Mouse (Mus musculus) neural tube, embryonic 11.5 days (tissue): Measurements from ENCODE around the gene Suclg2. TPM values are rescaled to one million over a fixed set of nuclear protein-coding genes. Genes with fewer than 3 reads are reported as not detected.
A peak's percentile ranks its signal among the peaks of the same experiment; 100 is the strongest.

ENCODE experiments used
- ATAC-seq: fragments of 200-750 bp; cut with Nextera tagmentation; 2 replicates; pipeline ENCODE4 v1.8.0; 2017; ENCODE audit warnings: moderate number of reproducible peaks, mild to moderate bottlenecking, moderate TSS enrichment, moderate library complexity; ENCODE audit not compliant: insufficient read depth, low FRiP score, low TSS enrichment
- DNase-seq: peaks from one replicate; pipeline ENCODE4 v3.0.0-alpha.2; 2015; ENCODE audit warnings: low spot score
- H3K27ac ChIP-seq: fragments of 300-500 bp; sonication (generic); 2 replicates; pipeline ENCODE4 v1.5.1; 2014; ENCODE audit warnings: low read depth, mild to moderate bottlenecking, low read length
- H3K27me3 ChIP-seq: fragments of 300-500 bp; sonication (generic); 2 replicates; pipeline ENCODE4 v1.6.1; 2014; ENCODE audit warnings: mild to moderate bottlenecking, low read length, mixed read lengths; ENCODE audit not compliant: control insufficient read depth, insufficient read depth
- H3K36me3 ChIP-seq: fragments of 300-500 bp; sonication (generic); 2 replicates; pipeline ENCODE4 v1.6.1; 2014; ENCODE audit warnings: mild to moderate bottlenecking, low read length, moderate library complexity, mixed read lengths; ENCODE audit not compliant: control insufficient read depth, insufficient read depth
- H3K4me1 ChIP-seq: fragments of 300-500 bp; sonication (generic); 2 replicates; pipeline ENCODE4 v1.6.1; 2014; ENCODE audit warnings: low read length, mixed read lengths; ENCODE audit not compliant: control insufficient read depth, insufficient read depth
- H3K4me2 ChIP-seq: fragments of 300-500 bp; sonication (generic); 2 replicates; pipeline ENCODE4 v1.6.1; 2014; ENCODE audit warnings: low read depth, mild to moderate bottlenecking, moderate library complexity
- H3K4me3 ChIP-seq: fragments of 300-500 bp; sonication (generic); 2 replicates; pipeline ENCODE4 v1.5.1; 2014; ENCODE audit warnings: low read depth, low read length
- H3K9ac ChIP-seq: fragments of 300-500 bp; sonication (generic); 2 replicates; pipeline ENCODE4 v1.6.1; 2014; ENCODE audit warnings: mild to moderate bottlenecking, low read length
- H3K9me3 ChIP-seq: fragments of 300-500 bp; sonication (generic); 2 replicates; pipeline ENCODE4 v1.6.1; 2016; ENCODE audit warnings: low read length; ENCODE audit not compliant: control insufficient read depth
- WGBS: fragments of 180-500 bp; shearing (Covaris S2); extraction: QIAGEN DNeasy Blood & Tissue Kit; methylation state at CpG from one replicate; pipeline ENCODE4 v1.1.7; 2014; 5-methylcytosine and 5-hydroxymethylcytosine counted together
- polyA plus RNA-seq: library from polyadenylated mRNA; unstranded; fragments of >200 nt; fragmentation: Nextera tagmentation; extraction: Ambion mirVana; gene quantifications from 2 replicates; pipeline ENCODE4 v1.2.1, GENCODE M21; 2014

The Suclg2 gene
- polyA plus RNA-seq = 41.7 and 44.1 TPM in 2 replicates

DNA sequence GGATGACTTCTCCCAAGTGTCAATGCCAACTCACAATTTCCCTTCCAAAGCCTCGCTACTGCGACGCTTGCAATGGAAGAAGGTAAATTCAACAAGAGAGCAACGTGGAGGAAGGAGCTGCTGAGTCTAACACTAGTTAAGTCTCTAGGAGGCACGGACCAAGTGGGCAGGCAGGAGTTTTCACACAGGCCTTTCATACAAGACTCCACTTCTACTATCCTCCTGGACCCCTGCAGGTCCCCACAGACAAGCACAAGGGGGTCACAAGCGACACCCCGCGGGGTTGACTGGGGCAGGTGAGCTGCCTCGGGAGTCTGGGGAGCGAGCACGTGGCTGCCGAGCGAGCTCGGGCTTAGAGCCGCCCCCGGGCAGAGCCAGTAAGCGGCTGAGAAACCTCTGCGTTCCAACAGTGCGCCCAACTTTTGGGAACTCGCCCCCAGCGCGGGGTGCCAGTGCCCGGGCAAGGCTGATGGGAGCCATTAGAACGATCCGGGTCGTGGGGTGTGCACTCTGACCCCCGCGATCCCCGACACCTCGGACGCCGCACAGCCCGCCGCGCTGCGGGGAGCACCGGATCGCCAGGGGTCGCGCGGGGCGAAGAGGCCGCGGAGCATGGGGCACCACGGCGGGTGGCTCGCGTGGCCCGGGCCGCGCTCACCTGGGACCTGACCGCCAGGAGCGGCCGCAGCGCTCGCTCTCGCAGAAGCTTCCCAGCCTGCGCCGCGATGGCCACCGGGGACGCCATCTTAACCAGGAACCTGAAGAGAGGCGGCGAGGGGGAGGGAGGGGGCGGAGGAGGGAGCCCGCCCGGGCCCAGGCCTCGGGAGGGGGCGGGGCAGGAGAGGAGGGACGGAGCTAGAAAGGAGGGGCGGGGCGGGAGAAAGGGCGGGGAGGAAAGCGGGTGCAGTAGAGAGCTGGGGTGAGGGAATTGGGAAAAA is at the start of gene Suclg2:
Gene Suclg2 (minus strand): TSS at position 770 of the 938 bp plus-strand sequence.
- H3K9ac ChIP-seq = peak within 1 kb of the TSS; percentile 92
- no peaks in the 10 kb centered on the region for H3K36me3 ChIP-seq
- H3K27ac ChIP-seq = no peak within 1 kb of the TSS
- H3K4me2 ChIP-seq = peak within 1 kb of the TSS; percentile 92
- H3K9me3 ChIP-seq = no peaks in the 10 kb centered on the region
- no peaks in the 10 kb centered on the region for H3K27me3 ChIP-seq
- 0 out of 2 replicates have a peak, but pooled peaks cover 2% of the 10 kb centered on the region for H3K4me1 ChIP-seq
- ATAC-seq (peak; percentile 91), DNase-seq (peak; percentile 91)
- under 1% methylated on average over 55 of the region's 74 CpGs for WGBS
- peak within 1 kb of the TSS; percentile 82 for H3K4me3 ChIP-seq

DNA sequence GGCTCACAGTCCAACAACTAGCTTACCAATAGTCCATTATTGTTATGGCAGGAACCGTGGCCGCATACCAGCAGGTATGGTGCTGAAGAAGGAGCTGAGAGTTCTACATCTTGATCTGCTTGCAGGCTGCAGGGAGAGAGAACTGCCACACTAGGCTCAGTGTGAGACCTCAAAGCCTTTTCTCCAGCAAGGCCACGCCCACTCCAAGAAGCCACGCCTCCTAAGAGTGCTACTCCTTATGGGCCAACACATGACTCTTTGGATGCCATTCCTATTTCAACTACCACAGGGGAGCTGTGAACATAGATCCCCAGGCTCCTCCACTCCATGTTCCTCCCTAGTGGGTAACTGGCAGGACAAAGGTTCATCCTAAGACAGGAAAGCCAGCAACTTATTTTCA is 48.0 kb upstream of the Suclg2 start:
- Histone ChIP-seq H3K36me3 (no peaks in the 10 kb centered on the region), H3K4me2 (no peak overlapping the region), H3K27ac (no peak overlapping the region), H3K9me3 (no peaks in the 10 kb centered on the region), H3K4me1 (no peaks in the 10 kb centered on the region), H3K27me3 (no peaks in the 10 kb centered on the region), H3K4me3 (no peak overlapping the region), H3K9ac (no peak overlapping the region)
- 80% methylated on average over 4 of the region's 4 CpGs for WGBS
- ATAC-seq = no peak
- DNase-seq = no peak

GRCm38 (mm10) chr6:95759558-95760172 is 41.1 kb upstream of the Suclg2 start:
- no peaks in the 10 kb centered on the region for H3K36me3 ChIP-seq
- H3K4me1 ChIP-seq = no peaks in the 10 kb centered on the region
- H3K9me3 ChIP-seq = no peaks in the 10 kb centered on the region
- H3K9ac ChIP-seq = no peak overlapping the region
- ATAC-seq (no peak), DNase-seq (no peak)
- no peak overlapping the region for H3K27ac ChIP-seq
- no peak overlapping the region for H3K4me2 ChIP-seq
- no peak overlapping the region for H3K4me3 ChIP-seq
- 89% methylated on average over 10 of the region's 10 CpGs for WGBS
- no peaks in the 10 kb centered on the region for H3K27me3 ChIP-seq

DNA sequence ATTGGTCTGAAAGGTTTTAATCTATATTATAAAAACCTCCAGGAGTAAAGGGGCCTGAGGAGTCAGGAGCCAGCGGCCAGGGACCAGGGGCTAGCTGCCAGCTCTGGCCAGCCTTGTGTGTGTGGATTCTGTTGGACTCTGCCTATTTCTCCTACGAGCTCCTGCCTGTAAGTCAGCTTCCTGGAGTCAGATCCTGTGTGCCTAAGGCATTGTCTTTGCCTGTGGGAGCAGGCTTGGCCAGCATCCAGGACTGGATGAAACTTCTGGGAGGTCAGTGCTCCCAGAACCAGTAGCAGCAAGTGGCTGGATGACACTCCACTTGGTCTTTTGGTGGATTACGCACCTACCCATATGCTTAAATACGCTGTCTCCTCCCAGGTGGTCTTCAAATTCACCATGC is 23.8 kb upstream of the Suclg2 start:
- H3K36me3 ChIP-seq = no peaks in the 10 kb centered on the region
- no peak for DNase-seq
- no peak for ATAC-seq
- H3K27ac ChIP-seq = no peak overlapping the region
- H3K27me3 ChIP-seq = no peaks in the 10 kb centered on the region
- 87% methylated on average over 4 of the region's 4 CpGs for whole genome bisulfite sequencing
- no peaks in the 10 kb centered on the region for H3K4me1 ChIP-seq
- no peak overlapping the region for H3K4me3 ChIP-seq
- H3K9me3 ChIP-seq = no peaks in the 10 kb centered on the region
- no peak overlapping the region for H3K9ac ChIP-seq
- no peak overlapping the region for H3K4me2 ChIP-seq

- H3K36me3 ChIP-seq = no peaks in the 10 kb centered on the region
- no peak overlapping the region for H3K4me2 ChIP-seq
- H3K9ac ChIP-seq = no peak overlapping the region
- H3K4me1 ChIP-seq = no peaks in the 10 kb centered on the region
- no peak for DNase-seq
- no peaks in the 10 kb centered on the region for H3K27me3 ChIP-seq
- H3K9me3 ChIP-seq = no peaks in the 10 kb centered on the region
- no peak overlapping the region for H3K4me3 ChIP-seq
- no peak overlapping the region for H3K27ac ChIP-seq
- ATAC-seq = no peak
- 43% methylated on average over 11 of the region's 11 CpGs for WGBS
Measured at GRCm38 (mm10) chr6:95731570-95732367, 13.2 kb upstream of the Suclg2 start.

DNA sequence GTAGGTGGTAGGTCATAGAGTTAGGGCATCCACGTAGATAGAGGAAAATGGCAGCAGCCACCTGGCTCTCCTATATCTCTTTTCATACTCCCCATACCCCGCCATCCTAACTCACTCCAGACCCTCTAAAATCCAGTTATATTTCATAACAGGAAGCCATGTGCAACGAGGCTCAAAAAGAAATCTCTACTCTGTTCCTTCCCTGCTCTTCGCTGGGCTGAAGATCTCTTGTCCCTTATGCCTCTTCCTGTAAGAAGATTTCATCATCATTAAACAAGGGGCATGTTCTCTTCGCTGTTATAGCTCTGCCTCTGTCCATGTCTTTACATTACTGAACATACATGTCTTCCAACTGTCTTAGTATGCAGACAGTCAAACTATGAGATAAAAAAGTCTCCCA is 10.8 kb upstream of the Suclg2 start:
- ATAC-seq (no peak), DNase-seq (no peak)
- WGBS = 85% methylated on average over 5 of the region's 5 CpGs
- Histone ChIP-seq H3K27ac (no peak overlapping the region), H3K9me3 (no peaks in the 10 kb centered on the region), H3K27me3 (no peaks in the 10 kb centered on the region), H3K36me3 (no peaks in the 10 kb centered on the region), H3K4me1 (no peaks in the 10 kb centered on the region), H3K4me2 (no peak overlapping the region), H3K4me3 (no peak overlapping the region), H3K9ac (no peak overlapping the region)

DNA sequence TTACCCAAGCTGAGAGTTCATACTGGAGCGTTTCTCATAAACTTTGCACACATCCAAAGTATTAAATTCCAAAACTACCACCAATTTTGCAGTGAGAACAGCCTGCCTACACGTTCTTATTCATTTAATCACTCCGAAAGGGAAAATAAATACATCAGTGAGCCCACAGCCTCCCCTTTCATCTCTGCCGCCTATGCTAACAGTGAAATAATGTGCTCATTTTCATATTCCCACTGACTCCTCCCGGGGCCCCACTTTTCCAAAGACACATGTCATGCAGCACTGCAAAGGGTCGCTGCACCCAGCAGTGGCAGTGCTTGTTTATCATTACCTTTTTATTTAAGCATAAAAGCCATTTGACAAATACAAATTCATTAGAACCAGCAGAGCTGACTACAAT is 6.7 kb upstream of the Suclg2 start:
- Histone ChIP-seq H3K27ac (no peak overlapping the region), H3K27me3 (no peaks in the 10 kb centered on the region), H3K9ac (no peak overlapping the region), H3K4me3 (no peak overlapping the region), H3K36me3 (no peaks in the 10 kb centered on the region), H3K9me3 (no peaks in the 10 kb centered on the region), H3K4me2 (no peak overlapping the region), H3K4me1 (no peaks in the 10 kb centered on the region)
- DNase-seq (no peak), ATAC-seq (no peak)
- 58% methylated on average over 6 of the region's 6 CpGs for WGBS

DNA sequence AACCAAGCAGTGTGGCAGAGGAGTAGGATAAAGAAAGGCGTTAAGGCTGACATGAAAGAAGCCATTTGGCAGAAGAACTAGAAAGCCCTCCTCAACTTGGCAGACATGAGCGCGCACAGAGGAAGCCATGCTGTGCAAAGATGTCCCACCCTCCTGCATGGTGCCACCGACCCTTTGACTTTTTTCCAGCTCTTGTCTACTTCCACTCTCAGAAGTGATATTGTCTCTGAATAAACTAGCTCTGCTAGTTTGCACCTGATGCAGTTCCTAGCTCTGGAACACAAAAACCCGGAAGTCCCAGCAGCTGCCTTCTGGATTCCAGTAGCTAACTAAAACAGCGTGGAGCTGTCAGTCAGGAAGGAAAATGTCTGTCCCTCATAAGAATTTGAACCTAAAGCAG is 4.8 kb upstream of the Suclg2 start:
- ATAC-seq = no peak

More for the DNA sequence above, 4.8 kb upstream of the Suclg2 start:
- H3K4me2 ChIP-seq = no peak overlapping the region
- no peak overlapping the region for H3K27ac ChIP-seq
- no peaks in the 10 kb centered on the region for H3K27me3 ChIP-seq
- no peak for DNase-seq
- no peaks in the 10 kb centered on the region for H3K9me3 ChIP-seq
- no peak overlapping the region for H3K4me3 ChIP-seq
- no peaks in the 10 kb centered on the region for H3K36me3 ChIP-seq
- 56% methylated on average over 6 of the region's 6 CpGs for WGBS
- H3K4me1 ChIP-seq = 0 out of 2 replicates have a peak, but pooled peaks cover 2% of the 10 kb centered on the region
- no peak overlapping the region for H3K9ac ChIP-seq
